Mouse (Mus musculus) kidney, embryonic 14.5 days (tissue): ENCODE measurements around the gene Ms4a6c. TPM values are rescaled to one million over a fixed set of nuclear protein-coding genes. Genes with fewer than 3 reads are reported as not detected.
"Not testable (repeated sequence)": the region's sequence is repeated elsewhere in the genome, so short reads cannot be mapped to it uniquely, and the experiment has no call there.

Experiments used
- ATAC-seq: fragments of 200-750 bp; cut with Nextera tagmentation; 2 replicates; pipeline ENCODE4 v1.8.0; 2017; ENCODE audit warnings: moderate number of reproducible peaks, mild to moderate bottlenecking, moderate TSS enrichment, moderate library complexity; ENCODE audit not compliant: low FRiP score, low TSS enrichment
- H3K27ac ChIP-seq: fragments of 300-500 bp; sonication (generic); 2 replicates; pipeline ENCODE4 v1.5.1; 2014; ENCODE audit warnings: low read depth, mild to moderate bottlenecking, low read length, moderate library complexity, mixed read lengths
- H3K27me3 ChIP-seq: fragments of 300-500 bp; sonication (generic); 2 replicates; pipeline ENCODE4 v1.6.1; 2014; ENCODE audit warnings: mild to moderate bottlenecking, low read length; ENCODE audit not compliant: control insufficient read depth, insufficient read depth
- H3K36me3 ChIP-seq: fragments of 300-500 bp; sonication (generic); 2 replicates; pipeline ENCODE4 v1.6.1; 2014; ENCODE audit warnings: low read length, mixed read lengths; ENCODE audit not compliant: control insufficient read depth, insufficient read depth
- H3K4me1 ChIP-seq: fragments of 300-500 bp; sonication (generic); 2 replicates; pipeline ENCODE4 v1.6.1; 2014; ENCODE audit warnings: low read length, mixed read lengths; ENCODE audit not compliant: control insufficient read depth, insufficient read depth
- H3K4me2 ChIP-seq: fragments of 300-500 bp; sonication (generic); replicated peaks from 2 replicates; pipeline ENCODE4 v1.6.1; 2014; ENCODE audit warnings: low read depth, mild to moderate bottlenecking, low read length
- H3K4me3 ChIP-seq: fragments of 300-500 bp; sonication (generic); 2 replicates; pipeline ENCODE4 v1.5.1; 2014; ENCODE audit warnings: mild to moderate bottlenecking, low read length
- H3K9ac ChIP-seq: fragments of 300-500 bp; sonication (generic); 2 replicates; pipeline ENCODE4 v1.6.1; 2014; ENCODE audit warnings: low read depth, mild to moderate bottlenecking, low read length, moderate library complexity
- H3K9me3 ChIP-seq: fragments of 300-500 bp; sonication (generic); 2 replicates; pipeline ENCODE4 v1.6.1; 2016; ENCODE audit warnings: low read length; ENCODE audit not compliant: control insufficient read depth
- WGBS: fragments of 180-500 bp; shearing (Covaris S2); extraction: QIAGEN DNeasy Blood & Tissue Kit; methylation state at CpG from one replicate; pipeline ENCODE4 v1.1.7; 2014; 5-methylcytosine and 5-hydroxymethylcytosine counted together
- polyA plus RNA-seq: library from polyadenylated mRNA; unstranded; fragments of >200 nt; fragmentation: Nextera tagmentation; extraction: Ambion mirVana; gene quantifications from 2 replicates; pipeline ENCODE4 v1.2.1, GENCODE M21; 2014

Ms4a6c gene
- polyA plus RNA-seq, 1 experiment from 2014 or later: 5.0 TPM

GRCm38 (mm10) chr19:11492671-11493070 is 23.5 kb downstream of the Ms4a6c start:
- WGBS: 88% methylated on average over 1 of the region's 1 CpGs
- Histone ChIP-seq H3K9ac (no peak overlapping the region), H3K4me2 (no peak overlapping the region), H3K4me3 (no peak overlapping the region), H3K9me3 (no peaks in the 10 kb centered on the region), H3K36me3 (no peaks in the 10 kb centered on the region), H3K27ac (no peak overlapping the region), H3K27me3 (no peaks in the 10 kb centered on the region), H3K4me1 (no peaks in the 10 kb centered on the region)
- ATAC-seq: no peak

GRCm38 (mm10) chr19:11494519-11494918 is 25.4 kb downstream of the Ms4a6c start:
- Histone ChIP-seq H3K9me3 (no peaks in the 10 kb centered on the region), H3K36me3 (no peaks in the 10 kb centered on the region), H3K27ac (no peak overlapping the region), H3K4me3 (no peak overlapping the region), H3K4me2 (no peak overlapping the region), H3K9ac (no peak overlapping the region), H3K4me1 (no peaks in the 10 kb centered on the region), H3K27me3 (no peaks in the 10 kb centered on the region)
- 85% methylated on average over 3 of the region's 3 CpGs for WGBS
- ATAC-seq: no peak

GRCm38 (mm10) chr19:11496361-11496760 is 27.2 kb downstream of the Ms4a6c start:
- H3K4me3 ChIP-seq: no peak overlapping the region
- H3K27me3 ChIP-seq: no peaks in the 10 kb centered on the region
- no peak overlapping the region for H3K4me2 ChIP-seq
- no peak for ATAC-seq
- H3K9me3 ChIP-seq: no peaks in the 10 kb centered on the region
- H3K9ac ChIP-seq: no peak overlapping the region
- 90% methylated on average over 6 of the region's 6 CpGs for WGBS
- H3K27ac ChIP-seq: no peak overlapping the region
- no peaks in the 10 kb centered on the region for H3K36me3 ChIP-seq
- no peaks in the 10 kb centered on the region for H3K4me1 ChIP-seq

GRCm38 (mm10) chr19:11497300-11497699 is 28.1 kb downstream of the Ms4a6c start:
- 75% methylated on average over 1 of the region's 1 CpGs for WGBS
- H3K27me3 ChIP-seq, H3K27ac ChIP-seq, H3K4me2 ChIP-seq, ATAC-seq, H3K9me3 ChIP-seq, H3K9ac ChIP-seq, H3K36me3 ChIP-seq, H3K4me3 ChIP-seq, H3K4me1 ChIP-seq: not testable (repeated sequence)

- WGBS: 91% methylated on average over 1 of the region's 1 CpGs
- no peak overlapping the region for H3K4me3 ChIP-seq
- ATAC-seq: no peak
- no peak overlapping the region for H3K4me2 ChIP-seq
- no peak overlapping the region for H3K27ac ChIP-seq
- H3K9ac ChIP-seq: no peak overlapping the region
- no peaks in the 10 kb centered on the region for H3K9me3 ChIP-seq
- no peaks in the 10 kb centered on the region for H3K27me3 ChIP-seq
- no peaks in the 10 kb centered on the region for H3K36me3 ChIP-seq
- no peaks in the 10 kb centered on the region for H3K4me1 ChIP-seq
Observed at GRCm38 (mm10) chr19:11500796-11501195, 31.6 kb downstream of the Ms4a6c start.

GRCm38 (mm10) chr19:11501326-11501725 is 32.2 kb downstream of the Ms4a6c start:
- Histone ChIP-seq H3K36me3 (no peaks in the 10 kb centered on the region), H3K27me3 (no peaks in the 10 kb centered on the region), H3K9ac (no peak overlapping the region), H3K9me3 (no peaks in the 10 kb centered on the region), H3K4me2 (no peak overlapping the region), H3K4me3 (no peak overlapping the region), H3K4me1 (no peaks in the 10 kb centered on the region), H3K27ac (no peak overlapping the region)
- 88% methylated on average over 4 of the region's 4 CpGs for WGBS
- ATAC-seq: no peak

- Histone ChIP-seq H3K27me3 (no peaks in the 10 kb centered on the region), H3K4me3 (no peak overlapping the region), H3K4me2 (no peak overlapping the region), H3K9me3 (no peaks in the 10 kb centered on the region), H3K27ac (no peak overlapping the region), H3K36me3 (no peaks in the 10 kb centered on the region), H3K4me1 (no peaks in the 10 kb centered on the region), H3K9ac (no peak overlapping the region)
- ATAC-seq: no peak
- 86% methylated on average over 1 of the region's 1 CpGs for WGBS
Observed at GRCm38 (mm10) chr19:11504857-11505256, 35.7 kb downstream of the Ms4a6c start.

GRCm38 (mm10) chr19:11513458-11513857 is 44.3 kb downstream of the Ms4a6c start:
- no peak overlapping the region for H3K4me2 ChIP-seq
- 62% methylated on average over 1 of the region's 1 CpGs for WGBS
- H3K27me3 ChIP-seq: no peaks in the 10 kb centered on the region
- H3K36me3 ChIP-seq: no peaks in the 10 kb centered on the region
- H3K9me3 ChIP-seq: no peaks in the 10 kb centered on the region
- ATAC-seq: no peak
- no peak overlapping the region for H3K4me3 ChIP-seq
- no peak overlapping the region for H3K9ac ChIP-seq
- H3K4me1 ChIP-seq: no peaks in the 10 kb centered on the region
- H3K27ac ChIP-seq: no peak overlapping the region

GRCm38 (mm10) chr19:11516246-11516645 is 47.1 kb downstream of the Ms4a6c start, which contains the start of gene Ms4a6b:
TSS of gene Ms4a6b (plus strand) at chr19:11516512.
- no peak for ATAC-seq
- Histone ChIP-seq H3K4me1 (no peaks in the 10 kb centered on the region), H3K4me3 (no peak within 1 kb of the TSS), H3K27ac (no peak within 1 kb of the TSS), H3K9me3 (no peaks in the 10 kb centered on the region), H3K36me3 (no peaks in the 10 kb centered on the region), H3K27me3 (no peaks in the 10 kb centered on the region), H3K9ac (no peak within 1 kb of the TSS), H3K4me2 (no peak within 1 kb of the TSS)

- no peaks in the 10 kb centered on the region for H3K36me3 ChIP-seq
- H3K4me3 ChIP-seq: no peak overlapping the region
- no peak for ATAC-seq
- H3K9ac ChIP-seq: no peak overlapping the region
- no peaks in the 10 kb centered on the region for H3K9me3 ChIP-seq
- WGBS: 68% methylated on average over 4 of the region's 4 CpGs
- H3K4me2 ChIP-seq: no peak overlapping the region
- no peak overlapping the region for H3K27ac ChIP-seq
- H3K4me1 ChIP-seq: no peaks in the 10 kb centered on the region
- no peaks in the 10 kb centered on the region for H3K27me3 ChIP-seq
Observed at GRCm38 (mm10) chr19:11516845-11517244, 47.7 kb downstream of the Ms4a6c start.
